Mouse (Mus musculus): ENCODE results near the gene Zscan21.
A peak's percentile ranks its signal among the peaks of the same experiment; 100 is the strongest.

Gene Zscan21

DNA sequence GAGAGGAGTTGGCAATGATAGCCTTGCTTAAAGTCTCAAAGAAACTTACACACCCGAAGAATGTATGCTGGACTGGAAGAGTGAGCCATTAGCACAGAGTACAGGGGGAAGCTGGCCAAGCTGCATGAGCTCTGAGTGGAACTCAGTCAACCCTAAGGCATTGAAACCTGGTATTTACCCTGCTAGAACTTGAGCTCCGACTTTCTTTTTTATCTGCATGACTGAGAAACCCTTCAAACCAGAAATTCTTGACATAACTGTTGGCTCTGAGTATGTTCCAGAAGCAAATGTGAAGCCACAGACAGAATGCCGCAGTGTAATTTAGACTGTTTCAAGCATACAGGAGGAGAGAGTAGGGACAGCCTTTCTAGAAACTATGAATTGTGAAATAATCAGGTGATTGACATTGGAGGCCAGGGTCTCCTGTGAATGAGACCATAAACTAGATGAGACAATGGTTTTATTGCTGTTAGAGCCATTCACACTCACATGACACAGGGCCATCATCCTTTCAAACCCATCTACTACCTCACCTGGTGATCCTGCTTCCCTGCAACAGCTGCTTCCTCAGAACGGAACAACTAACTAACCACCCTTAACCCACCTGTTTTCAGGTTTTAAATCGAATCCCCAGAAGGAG, 15.8 kb downstream of the Zscan21 start:
- no peak for DNase-seq

DNA sequence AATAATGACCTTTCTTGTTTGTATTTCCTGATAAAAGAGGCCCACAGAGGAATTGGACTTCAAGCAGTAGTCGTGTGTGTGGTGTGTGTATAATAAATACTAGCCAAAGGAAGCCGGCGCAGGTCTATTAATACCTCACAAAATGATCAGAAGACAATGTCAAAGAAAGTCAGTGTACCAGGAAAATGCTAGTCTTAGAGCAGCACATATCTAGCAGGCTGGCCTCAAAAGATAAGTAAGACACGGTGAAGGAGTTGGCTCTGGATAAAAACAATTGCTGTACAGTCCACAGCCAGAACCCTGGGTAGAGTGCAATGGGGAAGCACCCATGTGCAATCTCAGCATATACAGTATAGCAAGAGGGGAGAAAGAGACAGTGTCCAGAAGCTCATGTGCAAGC, 20.6 kb downstream of the Zscan21 start:
- no peak for DNase-seq

DNA sequence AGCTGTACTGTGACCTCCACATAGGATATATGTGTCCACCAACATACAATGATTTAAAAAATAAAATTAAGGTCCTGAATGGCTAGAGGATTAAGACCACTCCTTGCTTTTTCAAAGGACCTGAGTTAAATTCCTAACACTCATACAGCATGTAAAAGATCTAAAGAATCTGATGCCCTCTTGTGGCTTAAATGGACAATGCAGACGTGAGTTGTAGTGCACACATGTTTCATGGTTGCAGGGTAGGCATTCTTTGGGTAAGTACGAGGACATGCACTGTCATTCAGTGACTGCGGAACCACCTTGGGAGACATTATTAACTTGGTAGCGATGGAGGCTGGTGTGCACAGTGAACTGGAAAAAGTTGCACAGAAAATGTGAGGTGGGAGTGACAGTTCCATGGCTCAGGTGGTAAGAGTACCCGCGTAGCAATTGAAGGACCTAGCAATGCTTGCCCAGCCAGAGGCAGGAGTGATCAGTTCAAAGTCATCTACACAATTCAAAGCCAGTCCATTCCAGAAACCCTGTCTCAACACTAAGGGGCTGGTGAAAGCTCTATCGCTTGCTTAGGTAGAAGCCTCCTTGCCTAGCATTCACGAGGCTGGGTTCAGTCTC, 21.3 kb downstream of the Zscan21 start:
- DNase-seq = peak; percentile 27

DNA sequence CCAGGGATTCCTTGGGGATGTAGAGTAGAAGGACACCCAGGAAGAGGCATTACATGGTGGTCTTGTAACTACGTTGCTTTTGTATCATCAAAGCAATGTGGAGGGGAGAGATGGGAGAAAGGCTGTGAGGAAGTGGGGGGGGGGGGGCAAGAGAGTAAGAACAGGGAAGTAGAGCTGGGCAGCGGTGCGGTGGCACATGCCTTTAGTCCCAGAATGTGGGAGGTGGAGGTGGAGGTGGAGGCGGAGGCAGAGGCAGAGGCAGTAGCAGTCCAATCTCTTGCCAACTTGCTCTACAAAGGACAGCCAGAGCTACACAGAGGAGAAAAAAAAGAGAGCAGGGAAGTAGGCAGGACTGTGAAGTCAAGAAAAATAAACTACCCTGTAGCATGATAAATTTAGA, 21.9 kb downstream of the Zscan21 start:
- no peak for DNase-seq

DNA sequence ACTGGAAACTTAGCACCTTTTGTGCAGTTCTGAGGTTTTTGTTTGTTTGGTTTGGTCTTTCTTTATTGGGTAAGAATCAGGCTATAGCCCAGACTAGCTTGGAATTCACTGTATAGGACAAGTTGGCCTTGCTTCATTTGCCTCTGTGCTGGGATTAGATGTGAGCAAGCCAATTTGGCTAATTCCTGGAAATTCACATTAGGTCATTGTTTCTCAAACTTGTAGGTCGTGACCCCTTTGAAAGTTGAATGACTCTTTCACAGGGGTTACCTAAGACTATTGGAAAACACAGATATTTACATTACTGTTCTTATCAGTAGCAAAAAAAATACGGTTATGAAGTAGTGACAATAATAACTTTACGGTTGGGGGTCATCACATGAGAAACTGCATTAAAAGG, 37.7 kb downstream of the Zscan21 start:
- DNase-seq = peak; percentile 22

DNA sequence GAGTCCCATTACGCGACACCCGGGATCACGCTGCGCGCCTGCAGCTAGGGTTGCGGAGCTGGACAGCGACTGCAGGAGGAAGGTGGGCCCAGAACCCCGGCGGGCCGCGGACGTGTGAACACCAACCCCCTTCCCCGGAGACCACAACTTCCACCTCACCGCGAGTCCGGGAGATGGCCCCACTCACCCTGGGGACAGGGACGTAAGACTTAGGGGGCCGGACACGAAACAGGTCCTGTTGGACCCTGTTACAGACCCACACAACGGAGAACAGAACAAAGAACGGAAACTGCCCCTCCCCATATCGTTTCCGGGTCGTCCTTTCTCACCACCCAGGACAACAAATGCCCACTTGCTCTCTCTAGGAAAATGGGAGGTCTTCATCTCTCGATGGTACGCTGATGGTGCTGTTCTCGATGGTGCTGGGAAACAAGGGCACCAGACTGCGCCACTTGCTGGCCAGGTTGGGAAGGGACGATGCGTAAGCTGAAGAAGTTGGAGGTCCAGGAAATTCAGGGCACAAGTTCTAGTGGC, 38.8 kb downstream of the Zscan21 start, which contains the start of gene Zfp113:
TSS of gene Zfp113 (minus strand) at position 302 of the 534 bp plus-strand sequence.
- peak; percentile 96 for DNase-seq

DNA sequence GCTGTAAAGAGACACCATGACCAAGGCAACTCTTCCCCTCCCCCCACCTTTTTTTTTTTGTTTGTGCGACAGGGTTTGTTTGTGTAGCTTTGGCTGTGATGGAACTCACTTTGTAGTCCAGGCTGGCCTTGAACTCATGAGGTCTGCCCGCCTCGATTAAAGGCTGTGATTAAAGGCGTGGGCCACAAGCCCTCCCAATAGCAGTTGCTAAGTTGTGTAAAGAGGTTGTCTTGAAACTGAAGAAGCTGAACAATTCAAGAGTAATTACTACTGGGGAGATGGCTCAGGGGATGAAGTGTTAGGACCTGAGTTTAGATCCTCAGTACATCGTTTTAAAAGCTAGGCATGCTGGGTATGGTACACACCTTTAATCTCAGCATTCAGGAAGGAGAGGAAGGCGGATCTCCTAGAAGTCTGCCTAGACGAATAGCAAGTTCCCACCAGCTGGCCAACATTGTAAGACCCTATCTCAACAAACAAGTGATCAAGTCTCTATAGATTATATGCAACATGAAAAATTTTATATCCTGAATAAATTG, 43.6 kb downstream of the Zscan21 start:
- peak; percentile 45 for DNase-seq

DNA sequence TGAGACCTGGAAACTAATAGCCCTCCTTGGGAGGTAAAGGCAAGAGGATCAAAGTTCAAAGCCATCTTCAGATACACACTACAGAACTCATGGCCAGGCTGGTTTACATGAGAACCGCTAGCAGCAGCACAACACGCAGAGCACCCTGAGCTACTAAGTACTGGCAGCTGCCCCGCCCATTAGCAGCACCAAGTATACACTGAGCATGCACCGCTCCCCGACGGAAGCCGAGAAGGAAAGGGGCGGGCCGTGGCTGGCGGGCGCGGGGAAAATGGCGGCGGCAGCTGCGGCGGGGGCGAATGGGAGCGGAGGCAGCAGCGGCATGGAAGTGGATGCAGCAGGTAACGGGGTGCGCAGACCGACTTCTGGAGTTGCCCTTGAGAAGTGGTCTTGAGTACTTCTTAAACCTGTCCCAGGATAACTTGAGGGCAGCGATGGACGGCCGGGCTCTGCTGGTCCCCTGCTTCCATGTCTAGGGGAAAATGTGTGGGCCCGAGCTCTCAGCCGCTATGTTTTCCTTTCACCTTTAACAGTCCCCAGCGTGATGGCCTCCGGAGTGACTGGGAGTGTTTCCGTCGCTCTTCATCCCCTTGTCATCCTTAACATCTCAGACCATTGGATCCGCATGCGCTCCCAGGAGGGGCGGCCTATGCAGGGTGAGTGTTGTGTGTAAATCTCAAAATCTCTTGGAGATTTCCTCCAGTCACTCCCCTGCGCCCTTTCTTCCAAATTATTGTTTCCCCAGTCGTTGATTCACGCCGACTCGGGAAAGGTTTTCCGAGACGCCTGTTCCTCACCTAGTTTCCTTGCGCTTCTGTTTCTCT, 44.4 kb downstream of the Zscan21 start, which contains the start of gene Cops6:
TSS of gene Cops6 (plus strand) at position 230 of the 824 bp plus-strand sequence.
- DNase-seq = peak; percentile 93

DNA sequence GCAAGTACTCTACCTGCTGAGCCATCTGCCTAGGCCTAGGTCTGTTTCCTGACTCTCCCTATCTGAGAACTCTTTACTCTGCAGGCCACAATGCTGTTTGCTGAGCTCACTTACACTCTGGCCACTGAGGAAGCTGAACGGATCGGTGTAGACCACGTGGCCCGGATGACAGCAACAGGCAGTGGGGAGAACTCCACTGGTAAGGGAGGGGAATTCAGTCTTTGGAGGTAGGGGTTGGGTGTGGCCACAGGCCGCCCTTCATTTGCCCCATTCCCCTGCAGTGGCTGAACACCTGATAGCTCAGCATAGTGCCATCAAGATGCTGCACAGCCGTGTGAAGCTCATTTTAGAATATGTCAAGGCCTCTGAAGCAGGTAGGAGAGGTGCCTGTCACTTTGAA, 46.3 kb downstream of the Zscan21 start:
- DNase-seq = peak; percentile 25

DNA sequence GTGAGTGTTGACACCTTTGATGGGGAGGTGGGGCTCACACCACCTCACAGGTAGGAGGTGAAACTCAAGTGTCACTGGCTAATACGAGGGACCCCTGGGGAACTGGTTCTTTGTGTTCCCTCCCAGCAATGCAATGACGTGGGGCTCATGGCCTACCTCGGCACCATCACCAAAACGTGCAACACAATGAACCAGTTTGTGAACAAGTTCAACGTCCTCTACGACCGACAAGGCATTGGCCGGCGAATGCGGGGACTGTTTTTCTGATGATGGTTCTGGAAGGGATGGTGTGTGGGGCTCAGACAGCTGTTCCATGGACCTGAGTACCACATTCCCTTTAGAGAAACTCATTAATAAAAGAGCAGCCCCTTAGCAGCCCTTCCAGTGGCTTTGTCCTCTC, 46.9 kb downstream of the Zscan21 start:
- peak; percentile 23 for DNase-seq

DNA sequence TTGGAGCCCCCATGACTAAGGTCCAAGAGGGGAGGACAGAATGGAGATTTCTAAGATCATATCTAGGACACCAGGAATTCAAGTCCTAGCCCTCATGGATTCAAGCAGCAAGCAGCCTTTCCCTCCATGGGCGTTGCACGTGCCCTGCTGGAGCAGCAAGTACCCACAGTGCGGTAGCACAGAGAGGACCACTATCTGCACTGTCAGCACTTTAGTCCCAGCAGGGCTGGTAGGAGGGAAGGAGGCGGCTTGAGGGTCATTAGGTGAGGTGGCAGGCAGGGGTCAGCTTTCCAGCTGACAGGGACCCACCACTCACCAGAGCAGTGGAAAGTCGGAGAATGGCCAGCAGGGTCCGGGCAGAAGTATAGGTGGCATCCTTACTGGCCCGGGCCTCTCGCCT, 48.9 kb downstream of the Zscan21 start:
- DNase-seq = peak; percentile 25

DNA sequence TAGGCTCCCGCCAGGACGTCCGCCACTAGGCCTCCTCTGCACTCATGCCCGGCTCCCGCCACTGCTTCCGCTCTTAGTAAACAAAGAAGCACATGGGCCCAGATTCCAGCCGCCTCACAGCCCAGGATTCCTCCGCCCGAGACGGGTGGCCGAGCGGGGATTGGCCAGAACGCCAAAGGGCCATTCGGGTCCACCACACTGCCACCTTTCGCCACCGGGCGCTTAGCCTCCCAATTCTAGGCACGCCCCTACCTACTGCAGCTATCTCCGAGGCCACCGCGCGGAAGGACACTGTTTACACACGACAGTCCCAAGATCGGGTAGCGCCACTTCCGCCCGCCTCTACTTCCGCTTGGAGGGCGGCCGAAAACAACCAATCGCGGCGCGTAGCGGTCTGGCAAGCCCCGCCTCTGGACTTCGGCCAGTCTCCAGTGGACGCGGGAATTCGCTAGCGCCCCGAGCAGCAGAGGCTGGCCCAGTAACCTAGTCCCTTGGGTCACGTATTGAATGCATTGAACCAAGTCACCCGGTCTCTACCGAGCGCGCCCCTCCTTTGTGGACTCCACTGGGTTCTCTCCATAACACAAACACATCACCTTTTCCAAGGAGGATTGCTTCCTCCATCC, 54.3 kb downstream of the Zscan21 start:
- peak; percentile 96 for DNase-seq

DNA sequence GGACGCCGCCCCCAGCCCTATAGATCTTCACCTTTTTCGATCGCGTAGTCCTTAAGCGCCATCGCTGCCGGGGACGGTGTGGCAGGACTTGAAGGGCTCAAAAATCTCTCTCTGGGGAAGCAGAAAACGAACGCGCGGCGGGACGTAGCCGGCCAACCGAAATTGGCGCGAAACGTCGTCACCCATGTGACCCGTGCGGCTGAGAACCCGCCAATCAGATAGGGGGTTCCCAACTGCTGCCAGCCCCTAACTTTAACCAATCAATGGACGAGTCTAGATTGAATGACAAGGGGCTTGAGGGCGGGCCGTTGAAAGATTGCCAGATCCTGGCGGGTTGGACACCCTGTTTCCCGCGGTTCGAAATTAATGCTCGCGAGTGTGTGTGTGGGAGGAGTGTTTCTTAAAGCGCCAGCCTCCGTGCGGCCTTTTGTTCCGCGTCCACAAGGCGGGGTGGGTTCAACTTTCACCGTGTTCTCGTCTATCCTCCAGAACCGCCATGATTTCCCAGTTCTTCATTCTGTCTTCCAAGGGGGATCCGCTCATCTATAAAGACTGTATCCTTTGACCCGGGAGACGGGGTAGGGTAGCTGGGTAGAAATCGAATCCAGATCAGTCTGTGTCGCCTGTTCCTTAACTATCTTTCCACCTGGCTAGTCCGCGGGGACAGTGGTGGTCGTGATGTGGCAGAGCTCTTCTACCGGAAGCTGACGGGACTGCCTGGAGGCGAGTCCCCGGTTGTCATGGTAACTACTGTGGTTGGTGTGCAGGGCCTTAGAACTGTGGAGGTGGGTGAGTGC, 55.2 kb downstream of the Zscan21 start, which contains the start of the genes Ap4m1 and Mcm7:
TSS of gene Ap4m1 (plus strand) at position 308 of the 797 bp plus-strand sequence.
TSS of gene Mcm7 (minus strand) at position 728 of the 797 bp plus-strand sequence.
- DNase-seq = peak; percentile 99

DNA sequence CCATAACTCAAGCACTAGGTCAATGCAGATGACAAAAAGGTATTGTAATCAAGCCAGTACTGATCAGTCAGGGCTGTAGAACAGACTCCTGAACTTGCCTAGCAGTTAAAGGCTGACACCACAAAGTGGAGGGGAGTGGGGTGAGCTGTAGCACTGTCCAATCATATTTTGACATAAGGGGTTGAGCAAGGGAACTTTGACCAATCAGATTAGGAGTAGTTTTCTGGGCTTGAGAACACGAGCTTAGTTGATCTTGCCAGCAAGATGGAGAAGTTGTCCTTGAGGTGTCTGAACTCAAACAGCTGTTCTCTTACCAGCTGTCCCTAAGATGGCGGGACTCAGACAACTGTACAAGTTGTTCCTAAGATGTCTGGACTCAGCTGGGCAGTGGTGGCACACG, 56.5 kb downstream of the Zscan21 start:
- DNase-seq = no peak

Data from cerebellum, adult 9-10 months (tissue).